25 mouse cellular contexts compared by ENCODE assay signal in the genomic region with DNA sequence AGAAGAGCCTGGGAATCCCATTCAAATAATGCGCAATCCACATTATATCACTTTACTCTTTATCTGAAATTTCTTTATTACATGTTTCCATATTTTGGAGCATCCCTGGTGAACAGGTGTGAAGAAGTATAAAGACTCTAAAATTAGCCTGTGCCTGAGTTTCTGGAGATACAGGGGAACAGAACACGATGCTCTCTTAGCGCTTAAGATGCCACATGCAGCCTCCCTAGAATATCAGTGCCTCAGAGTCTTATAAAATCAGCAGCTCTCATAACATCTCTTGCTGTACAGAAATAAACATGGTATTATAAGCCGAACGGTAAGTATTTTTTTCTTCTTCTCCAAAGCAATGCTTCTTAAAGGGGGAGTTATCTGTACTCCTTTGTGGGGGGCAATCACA.
"Had no signal": no experiment of that assay in that cellular context is flagged by ENCODE, and none has a peak within 500 bp of the region (broad histone marks: within the 10 kb centered on the region; RNA-seq: fewer than 3 reads in every experiment).

No protein-coding gene starts in this region.

- H3K27ac ChIP-seq: gastrocnemius, adult 2 months; heart, embryonic 10.5 days; hindbrain, embryonic 10.5 days; hindbrain, embryonic 12.5 days; hindbrain, embryonic 14.5 days; intestine, embryonic 15.5 days; limb, embryonic 10.5 days; limb, embryonic 12.5 days; liver, embryonic 13.5 days; liver, embryonic 15.5 days had no signal

- DNase-seq: gastrocnemius, adult 2 months; gastrocnemius, postnatal 10 days; gastrocnemius, postnatal 25 days; heart, adult 18-20 months; heart, postnatal 10 days; heart, postnatal 4 days; kidney, adult 18-20 months; kidney, adult 8-10 months; kidney, postnatal 10 days; kidney, postnatal 25 days; kidney, postnatal 4 days; liver; liver, embryonic 13.5 days had no signal

- ATAC-seq: hindbrain, embryonic 16.5 days; inflammation-experienced regulatory T-cells, adult 6 months; intestine, embryonic 15.5 days; intestine, postnatal 0 days had no signal

- H3K4me3 ChIP-seq: gastrocnemius, adult 2 months; heart, embryonic 10.5 days; heart, embryonic 12.5 days; hindbrain, embryonic 10.5 days; hindbrain, embryonic 12.5 days; intestine, embryonic 15.5 days; limb, embryonic 10.5 days; limb, embryonic 12.5 days; liver, embryonic 13.5 days; liver, embryonic 15.5 days had no signal
